Mouse (Mus musculus): ENCODE data around the gene Mtfp1.
"Not testable (repeated sequence)": the region's sequence is repeated elsewhere in the genome, so short reads cannot be mapped to it uniquely, and the experiment has no call there.

DNA sequence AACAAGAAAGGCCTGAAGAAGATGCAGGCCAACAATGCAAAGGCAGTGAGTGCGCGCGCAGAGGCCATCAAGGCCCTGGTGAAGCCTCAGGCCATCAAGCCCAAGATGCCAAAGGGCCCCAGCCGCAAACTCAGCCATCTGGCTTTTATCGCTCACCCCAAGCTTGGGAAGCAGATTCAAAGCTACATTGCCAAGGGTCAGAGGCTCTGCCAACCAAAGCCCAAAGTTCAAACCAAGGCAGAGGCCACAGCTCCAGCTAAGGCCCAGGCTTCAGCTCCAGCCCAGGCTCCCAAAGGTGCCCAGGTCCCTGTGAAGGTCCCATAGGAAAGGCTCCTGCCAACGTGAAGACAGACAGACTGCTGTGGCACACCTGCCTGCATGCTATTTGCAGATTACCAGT, 12.7 kb upstream of the Mtfp1 start:
- not testable (repeated sequence) for TF ChIP-seq CTCF (IDR thresholded peaks at IDR 0.05; ENCODE audit: borderline replicate concordance, control insufficient read depth, extremely low read depth, insufficient read depth, low read length, poor library complexity); POLR2A (IDR thresholded peaks at IDR 0.05; ENCODE audit: control insufficient read depth, extremely low read depth, insufficient read depth, low read length, poor library complexity)

Data from thymus, adult 2 months (tissue).